Mouse (Mus musculus): ENCODE results near the gene Lrrc39. TPM values are rescaled to one million over a fixed set of nuclear protein-coding genes. Genes with fewer than 3 reads are reported as not detected.

The Lrrc39 gene
- total and polyA plus RNA-seq, 2 experiments from 2014 or later, result 0.23 TPM; not detected in 1

DNA sequence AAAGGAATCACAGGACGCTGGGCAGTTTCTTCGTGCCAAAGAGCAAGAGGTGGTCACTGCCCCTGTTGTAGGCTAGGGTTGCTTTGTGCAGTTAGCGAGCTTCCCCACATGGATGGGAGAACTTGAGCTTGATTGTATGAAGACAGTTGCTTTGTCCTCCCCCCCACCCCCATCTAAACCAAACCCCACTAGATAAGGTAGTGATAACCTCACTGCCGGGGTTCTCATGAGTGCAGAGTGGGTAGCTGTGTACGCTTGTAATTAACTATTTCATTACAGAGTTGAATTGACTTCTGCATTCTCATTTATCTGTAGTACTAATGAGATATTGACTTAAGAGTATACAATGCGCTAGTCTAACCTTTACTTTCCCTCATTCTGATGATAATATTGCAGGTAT, 56.1 kb downstream of the Lrrc39 start:
- H3K4me2 ChIP-seq (ENCODE audit: low read depth, low read length, poor library complexity, severe bottlenecking), result no peak overlapping the region
- H3K27ac ChIP-seq (ENCODE audit: low read depth, low read length), result no peak overlapping the region
- H3K9me3 ChIP-seq (ENCODE audit: low read length), result no peaks in the 10 kb centered on the region
- ATAC-seq (ENCODE audit: low FRiP score) (no peak), DNase-seq (ENCODE audit: low spot score) (no peak)
- H3K27me3 ChIP-seq (ENCODE audit: insufficient read depth, low read length), result no peaks in the 10 kb centered on the region
- peaks cover 9% of the 10 kb centered on the region for H3K36me3 ChIP-seq (ENCODE audit: insufficient read depth, low read length)
- no peaks in the 10 kb centered on the region for H3K4me1 ChIP-seq (ENCODE audit: insufficient read depth, low read length)
- no peak for TF ChIP-seq CTCF (IDR thresholded peaks at IDR 0.05)
- no peak overlapping the region for H3K4me3 ChIP-seq (ENCODE audit: low read depth, low read length)
- 90% methylated on average over 6 of the region's 6 CpGs for WGBS
- no peak overlapping the region for H3K9ac ChIP-seq (replicated peaks; ENCODE audit: low read length, poor library complexity, severe bottlenecking)

DNA sequence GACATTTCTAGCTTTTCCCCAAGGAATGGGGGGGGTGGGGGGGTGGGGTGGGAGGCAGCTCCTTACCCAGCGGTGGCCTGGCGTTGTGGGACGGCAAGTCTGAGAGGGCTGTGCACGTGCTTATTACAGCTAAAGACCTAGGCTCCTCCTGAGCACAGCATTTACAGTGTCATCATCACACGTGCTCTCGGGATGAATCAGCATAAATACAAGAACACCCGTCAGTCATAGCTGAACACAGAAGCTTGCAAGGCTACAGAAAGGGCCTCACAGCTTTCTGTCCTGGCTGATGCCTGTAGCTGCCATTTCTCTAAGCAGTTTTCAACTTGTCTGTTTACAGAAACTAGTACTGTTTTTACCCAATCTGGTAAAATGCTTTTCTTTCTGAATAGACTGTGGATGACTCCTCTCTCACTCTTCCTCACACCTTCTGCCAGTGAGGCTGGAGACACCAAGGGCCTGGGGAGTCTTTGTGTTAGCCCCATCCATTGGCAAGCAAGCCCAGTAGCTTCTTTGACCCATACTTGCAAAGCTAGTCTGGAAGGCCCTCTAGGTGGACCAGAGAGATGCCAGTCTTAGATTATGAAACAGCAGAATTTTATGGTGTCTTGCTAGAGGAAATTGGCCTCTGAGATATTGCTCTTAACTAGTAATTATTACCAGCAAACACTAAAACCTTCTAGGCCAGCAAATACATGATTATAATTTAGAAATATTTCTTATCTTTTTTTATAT, 58.0 kb downstream of the Lrrc39 start:
- WGBS, result 91% methylated on average over 7 of the region's 7 CpGs
- TF ChIP-seq CTCF (IDR thresholded peaks at IDR 0.05), result no peak

GRCm38 (mm10) chr3:116622641-116623040, 59.9 kb downstream of the Lrrc39 start:
- Histone ChIP-seq H3K27me3 (ENCODE audit: insufficient read depth, low read length) (no peaks in the 10 kb centered on the region), H3K9me3 (ENCODE audit: low read length) (no peaks in the 10 kb centered on the region), H3K4me2 (ENCODE audit: low read depth, low read length, poor library complexity, severe bottlenecking) (no peak overlapping the region), H3K36me3 (ENCODE audit: insufficient read depth, low read length) (peaks cover 3% of the 10 kb centered on the region; the same call in 1 of the 2 replicates), H3K27ac (ENCODE audit: low read depth, low read length) (no peak overlapping the region), H3K4me1 (ENCODE audit: insufficient read depth, low read length) (no peaks in the 10 kb centered on the region), H3K4me3 (ENCODE audit: low read depth, low read length) (no peak overlapping the region), H3K9ac (replicated peaks; ENCODE audit: low read length, poor library complexity, severe bottlenecking) (no peak overlapping the region)
- ATAC-seq (ENCODE audit: low FRiP score) (no peak), DNase-seq (ENCODE audit: low spot score) (no peak)
- TF ChIP-seq CTCF (IDR thresholded peaks at IDR 0.05), result no peak
- 91% methylated on average over 7 of the region's 7 CpGs for WGBS

More for the DNA sequence above, 58.0 kb downstream of the Lrrc39 start:
- H3K27me3 ChIP-seq (ENCODE audit: insufficient read depth, low read length), result no peaks in the 10 kb centered on the region
- ATAC-seq (ENCODE audit: low FRiP score), result no peak
- no peak overlapping the region for H3K9ac ChIP-seq (replicated peaks; ENCODE audit: low read length, poor library complexity, severe bottlenecking)
- DNase-seq (ENCODE audit: low spot score), result no peak
- no peaks in the 10 kb centered on the region for H3K9me3 ChIP-seq (ENCODE audit: low read length)
- no peak overlapping the region for H3K4me2 ChIP-seq (ENCODE audit: low read depth, low read length, poor library complexity, severe bottlenecking)
- H3K36me3 ChIP-seq (ENCODE audit: insufficient read depth, low read length), result peaks cover 3% of the 10 kb centered on the region; the same call in 1 of the 2 replicates
- no peak overlapping the region for H3K4me3 ChIP-seq (ENCODE audit: low read depth, low read length)
- no peak overlapping the region for H3K27ac ChIP-seq (ENCODE audit: low read depth, low read length)
- H3K4me1 ChIP-seq (ENCODE audit: insufficient read depth, low read length), result no peaks in the 10 kb centered on the region

DNA sequence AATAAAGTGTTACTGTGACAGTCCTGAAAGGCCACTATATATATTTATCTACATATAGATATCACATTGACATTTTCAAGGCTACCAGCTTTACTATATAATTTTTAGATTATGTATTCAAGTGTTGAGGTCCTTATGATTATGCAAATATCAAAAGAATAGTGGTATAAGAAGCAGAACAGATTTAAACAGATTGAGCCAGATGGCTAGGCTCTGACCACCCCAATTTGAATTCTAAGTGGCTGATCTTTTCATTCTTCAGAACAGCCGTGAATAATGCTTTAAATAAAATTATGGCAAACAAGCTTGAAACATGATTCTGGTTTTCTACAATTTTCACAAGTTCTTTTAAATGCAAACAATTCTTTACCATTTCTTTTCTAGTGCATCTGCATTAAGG, 68.7 kb downstream of the Lrrc39 start:
- DNase-seq (ENCODE audit: low spot score), result no peak
- Histone ChIP-seq H3K9ac (replicated peaks; ENCODE audit: low read length, poor library complexity, severe bottlenecking) (no peak overlapping the region), H3K4me1 (ENCODE audit: insufficient read depth, low read length) (no peaks in the 10 kb centered on the region), H3K4me2 (ENCODE audit: low read depth, low read length, poor library complexity, severe bottlenecking) (no peak overlapping the region), H3K4me3 (ENCODE audit: low read depth, low read length) (no peak overlapping the region), H3K36me3 (ENCODE audit: insufficient read depth, low read length) (peaks cover 32% of the 10 kb centered on the region), H3K27me3 (ENCODE audit: insufficient read depth, low read length) (no peaks in the 10 kb centered on the region), H3K27ac (ENCODE audit: low read depth, low read length) (no peak overlapping the region), H3K9me3 (ENCODE audit: low read length) (no peaks in the 10 kb centered on the region)
- 34% methylated on average over 1 of the region's 1 CpGs for WGBS
- no peak for ATAC-seq (ENCODE audit: low FRiP score)
- no peak for TF ChIP-seq CTCF (IDR thresholded peaks at IDR 0.05)

Other genes starting within 250 kb of the Lrrc39 start
- gene Cdc14a, start 138.9 kb upstream of the Lrrc39 start, total RNA-seq (2014; rRNA removed), result 3.1 and 3.2 TPM in 2 replicates
- gene Cdc14a, start 138.9 kb upstream of the Lrrc39 start, polyA plus RNA-seq (2015; fragmentation: Nextera tagmentation; extraction: Ambion mirVana), result 1.6 and 2.2 TPM in 2 replicates
- 109 TPM in 2 replicates for gene Rtca, start 54.8 kb upstream of the Lrrc39 start, total RNA-seq (2014; rRNA removed)
- 134 and 146 TPM in 2 replicates for gene Rtca, start 54.8 kb upstream of the Lrrc39 start, polyA plus RNA-seq (2015; fragmentation: Nextera tagmentation; extraction: Ambion mirVana)
- gene Dbt, start 49.9 kb upstream of the Lrrc39 start, total RNA-seq (2014; rRNA removed), result 12.9 and 16.3 TPM in 2 replicates
- 9.2 and 10.3 TPM in 2 replicates for gene Dbt, start 49.9 kb upstream of the Lrrc39 start, polyA plus RNA-seq (2015; fragmentation: Nextera tagmentation; extraction: Ambion mirVana)
- gene Sass6, start 32.0 kb downstream of the Lrrc39 start, total RNA-seq (2014; rRNA removed), result 5.3 and 6.6 TPM in 2 replicates
- 7.2 and 9.2 TPM in 2 replicates for gene Sass6, start 32.0 kb downstream of the Lrrc39 start, polyA plus RNA-seq (2015; fragmentation: Nextera tagmentation; extraction: Ambion mirVana)
- 12.2 and 14.0 TPM in 2 replicates for gene Trmt13, start 51.6 kb downstream of the Lrrc39 start, total RNA-seq (2014; rRNA removed)
- gene Trmt13, start 51.6 kb downstream of the Lrrc39 start, polyA plus RNA-seq (2015; fragmentation: Nextera tagmentation; extraction: Ambion mirVana), result 22.1 and 23.4 TPM in 2 replicates
- gene Mfsd14a, start 99.7 kb downstream of the Lrrc39 start, total RNA-seq (2014; rRNA removed), result 44.7 and 51.1 TPM in 2 replicates
- gene Mfsd14a, start 99.7 kb downstream of the Lrrc39 start, polyA plus RNA-seq (2015; fragmentation: Nextera tagmentation; extraction: Ambion mirVana), result 49.4 and 50.6 TPM in 2 replicates
- gene Gm43191, start 118.3 kb downstream of the Lrrc39 start, total RNA-seq (2014; rRNA removed), result not detected in 2 replicates
- not detected in 2 replicates for gene Gm43191, start 118.3 kb downstream of the Lrrc39 start, polyA plus RNA-seq (2015; fragmentation: Nextera tagmentation; extraction: Ambion mirVana)
- 18.9 and 23.9 TPM in 2 replicates for gene Slc35a3, start 149.9 kb downstream of the Lrrc39 start, total RNA-seq (2014; rRNA removed)
- gene Slc35a3, start 149.9 kb downstream of the Lrrc39 start, polyA plus RNA-seq (2015; fragmentation: Nextera tagmentation; extraction: Ambion mirVana), result 5.4 and 6.2 TPM in 2 replicates
- gene Agl, start 245.2 kb downstream of the Lrrc39 start, total RNA-seq (2014; rRNA removed), result 18.9 and 19.6 TPM in 2 replicates
- 8.9 and 12.5 TPM in 2 replicates for gene Agl, start 245.2 kb downstream of the Lrrc39 start, polyA plus RNA-seq (2015; fragmentation: Nextera tagmentation; extraction: Ambion mirVana)

Measured in midbrain, postnatal 0 days (tissue).